Mouse (Mus musculus) hindbrain, embryonic 15.5 days (tissue): ENCODE data around the gene Kras. TPM values are rescaled to one million over a fixed set of nuclear protein-coding genes. Genes with fewer than 3 reads are reported as not detected.

Experiments
- ATAC-seq: fragments of 200-750 bp; cut with Nextera tagmentation; 2 replicates; pipeline ENCODE4 v1.8.0; 2017; ENCODE audit warnings: low read depth, moderate number of reproducible peaks, moderate TSS enrichment; ENCODE audit not compliant: low FRiP score
- H3K27ac ChIP-seq: fragments of 300-500 bp; sonication (generic); replicated peaks from 2 replicates; pipeline ENCODE4 v1.5.1; 2015; ENCODE audit warnings: mild to moderate bottlenecking, inconsistent platforms
- H3K27me3 ChIP-seq: fragments of 300-500 bp; sonication (generic); 2 replicates; pipeline ENCODE4 v1.6.1; 2015; ENCODE audit warnings: control low read depth, inconsistent platforms
- H3K36me3 ChIP-seq: fragments of 300-500 bp; sonication (generic); 2 replicates; pipeline ENCODE4 v1.6.1; 2015; ENCODE audit warnings: control low read depth, inconsistent platforms
- H3K4me1 ChIP-seq: fragments of 300-500 bp; sonication (generic); replicated peaks from 2 replicates; pipeline ENCODE4 v1.6.1; 2015; ENCODE audit warnings: control low read depth, inconsistent platforms
- H3K4me2 ChIP-seq: fragments of 300-500 bp; sonication (generic); 2 replicates; pipeline ENCODE4 v1.6.1; 2015; ENCODE audit warnings: moderate library complexity, mild to moderate bottlenecking, inconsistent platforms
- H3K4me3 ChIP-seq: fragments of 300-500 bp; sonication (generic); 2 replicates; pipeline ENCODE4 v1.5.1; 2015; ENCODE audit warnings: mild to moderate bottlenecking, inconsistent platforms
- H3K9ac ChIP-seq: fragments of 300-500 bp; sonication (generic); 2 replicates; pipeline ENCODE4 v1.6.1; 2015; ENCODE audit warnings: inconsistent platforms
- H3K9me3 ChIP-seq: fragments of 300-500 bp; sonication (generic); 2 replicates; pipeline ENCODE4 v1.6.1; 2016; ENCODE audit warnings: control low read depth, inconsistent platforms
- WGBS: fragments of 180-500 bp; shearing (Covaris S2); methylation state at CpG from one replicate; pipeline ENCODE4 v1.1.7; 2015; 5-methylcytosine and 5-hydroxymethylcytosine counted together
- polyA plus RNA-seq: library from polyadenylated mRNA; unstranded; fragments of >200 nt; fragmentation: Nextera tagmentation; extraction: Ambion mirVana; gene quantifications from 2 replicates; pipeline ENCODE4 v1.2.1, GENCODE M21; 2015

Kras gene
- polyA plus RNA-seq, 1 experiment from 2014 or later: 85.4 TPM

GRCm38 (mm10) chr6:145273971-145274620 lies 24.1 kb upstream of the Kras start:
- Histone ChIP-seq H3K4me3 (no peak overlapping the region), H3K9me3 (no peaks in the 10 kb centered on the region), H3K9ac (no peak overlapping the region), H3K4me2 (no peak overlapping the region), H3K27me3 (no peaks in the 10 kb centered on the region), H3K27ac (no peak overlapping the region), H3K4me1 (peaks cover 6% of the 10 kb centered on the region; the same call in 1 of the 2 replicates), H3K36me3 (no peaks in the 10 kb centered on the region)
- WGBS: 87% methylated on average over 12 of the region's 12 CpGs
- no peak for ATAC-seq

GRCm38 (mm10) chr6:145272142-145272937 lies 22.3 kb upstream of the Kras start:
- Histone ChIP-seq H3K9ac (no peak overlapping the region), H3K4me2 (no peak overlapping the region), H3K4me3 (no peak overlapping the region), H3K36me3 (no peaks in the 10 kb centered on the region), H3K9me3 (no peaks in the 10 kb centered on the region), H3K27ac (no peak overlapping the region), H3K4me1 (peaks cover 6% of the 10 kb centered on the region; the same call in 1 of the 2 replicates), H3K27me3 (no peaks in the 10 kb centered on the region)
- 90% methylated on average over 10 of the region's 10 CpGs for WGBS
- no peak for ATAC-seq

GRCm38 (mm10) chr6:145269313-145269845 lies 19.3 kb upstream of the Kras start:
- no peak overlapping the region for H3K9ac ChIP-seq
- H3K36me3 ChIP-seq: no peaks in the 10 kb centered on the region
- no peaks in the 10 kb centered on the region for H3K4me1 ChIP-seq
- H3K4me3 ChIP-seq: no peak overlapping the region
- no peak overlapping the region for H3K27ac ChIP-seq
- 95% methylated on average over 4 of the region's 4 CpGs for WGBS
- no peaks in the 10 kb centered on the region for H3K27me3 ChIP-seq
- no peak for ATAC-seq
- H3K4me2 ChIP-seq: no peak overlapping the region
- no peaks in the 10 kb centered on the region for H3K9me3 ChIP-seq

GRCm38 (mm10) chr6:145267692-145268091 lies 17.7 kb upstream of the Kras start:
- no peak overlapping the region for H3K4me3 ChIP-seq
- WGBS: 91% methylated on average over 6 of the region's 6 CpGs
- ATAC-seq: no peak

GRCm38 (mm10) chr6:145262314-145262713 lies 12.3 kb upstream of the Kras start:
- WGBS: 84% methylated on average over 7 of the region's 7 CpGs
- Histone ChIP-seq H3K27ac (no peak overlapping the region), H3K9me3 (no peaks in the 10 kb centered on the region), H3K9ac (no peak overlapping the region), H3K4me1 (no peaks in the 10 kb centered on the region), H3K4me3 (no peak overlapping the region), H3K36me3 (no peaks in the 10 kb centered on the region), H3K4me2 (no peak overlapping the region), H3K27me3 (no peaks in the 10 kb centered on the region)
- no peak for ATAC-seq

More at GRCm38 (mm10) chr6:145267692-145268091, 17.7 kb upstream of the Kras start:
- Histone ChIP-seq H3K27ac (no peak overlapping the region), H3K9me3 (no peaks in the 10 kb centered on the region), H3K9ac (no peak overlapping the region), H3K27me3 (no peaks in the 10 kb centered on the region), H3K36me3 (no peaks in the 10 kb centered on the region), H3K4me2 (no peak overlapping the region), H3K4me1 (no peaks in the 10 kb centered on the region)

- Histone ChIP-seq H3K36me3 (no peaks in the 10 kb centered on the region), H3K27me3 (no peaks in the 10 kb centered on the region), H3K27ac (no peak overlapping the region), H3K4me2 (no peak overlapping the region), H3K4me1 (no peaks in the 10 kb centered on the region), H3K9me3 (no peaks in the 10 kb centered on the region), H3K4me3 (no peak overlapping the region), H3K9ac (no peak overlapping the region)
- 52% methylated on average over 2 of the region's 2 CpGs for WGBS
- no peak for ATAC-seq
Measured at GRCm38 (mm10) chr6:145256701-145257073, 6.6 kb upstream of the Kras start.

GRCm38 (mm10) chr6:145255952-145256700 lies 6.1 kb upstream of the Kras start:
- no peak overlapping the region for H3K9ac ChIP-seq
- H3K27ac ChIP-seq: no peak overlapping the region
- H3K4me3 ChIP-seq: no peak overlapping the region
- no peaks in the 10 kb centered on the region for H3K9me3 ChIP-seq
- H3K27me3 ChIP-seq: no peaks in the 10 kb centered on the region
- no peak for ATAC-seq
- H3K4me2 ChIP-seq: no peak overlapping the region
- WGBS: 88% methylated on average over 13 of the region's 13 CpGs
- peaks cover 5% of the 10 kb centered on the region for H3K4me1 ChIP-seq
- no peaks in the 10 kb centered on the region for H3K36me3 ChIP-seq

GRCm38 (mm10) chr6:145250820-145251219 lies 781 bp upstream of the Kras start:
- H3K27me3 ChIP-seq: no peaks in the 10 kb centered on the region
- H3K27ac ChIP-seq: peak overlapping the region; percentile 91
- peak overlapping the region; percentile 64 for H3K4me3 ChIP-seq
- peaks cover 27% of the 10 kb centered on the region for H3K4me1 ChIP-seq
- 9% methylated on average over 16 of the region's 16 CpGs for WGBS
- H3K9me3 ChIP-seq: no peaks in the 10 kb centered on the region
- ATAC-seq: peak; percentile 59
- H3K36me3 ChIP-seq: 0 out of 2 replicates have a peak, but pooled peaks cover 3% of the 10 kb centered on the region
- peak overlapping the region; percentile 70 for H3K4me2 ChIP-seq
- H3K9ac ChIP-seq: peak overlapping the region; percentile 70

- peaks cover 11% of the 10 kb centered on the region; the same call in 1 of the 2 replicates for H3K36me3 ChIP-seq
- H3K27me3 ChIP-seq: no peaks in the 10 kb centered on the region
- H3K9me3 ChIP-seq: no peaks in the 10 kb centered on the region
- peak overlapping the region; percentile 64 for H3K4me3 ChIP-seq
- 0% methylated on average over 99 of the region's 124 CpGs for WGBS
- peak overlapping the region; percentile 91 for H3K27ac ChIP-seq
- peak; percentile 52 for ATAC-seq
- peak overlapping the region; percentile 70 for H3K4me2 ChIP-seq
- peak overlapping the region; percentile 94 for H3K9ac ChIP-seq
- peaks cover 27% of the 10 kb centered on the region for H3K4me1 ChIP-seq
Measured at GRCm38 (mm10) chr6:145249291-145250184, 501 bp downstream of the Kras start.

- H3K9ac ChIP-seq: peak overlapping the region; percentile 22; the same call in 1 of the 2 replicates
- peaks cover 21% of the 10 kb centered on the region for H3K36me3 ChIP-seq
- H3K4me3 ChIP-seq: peak overlapping the region; percentile 21
- H3K27ac ChIP-seq: no peak overlapping the region
- H3K27me3 ChIP-seq: no peaks in the 10 kb centered on the region
- peaks cover 27% of the 10 kb centered on the region for H3K4me1 ChIP-seq
- no peak for ATAC-seq
- peak overlapping the region; percentile 70 for H3K4me2 ChIP-seq
- 62% methylated on average over 3 of the region's 3 CpGs for WGBS
- no peaks in the 10 kb centered on the region for H3K9me3 ChIP-seq
Measured at GRCm38 (mm10) chr6:145247886-145248285, 2.2 kb downstream of the Kras start.

- Histone ChIP-seq H3K9me3 (no peaks in the 10 kb centered on the region), H3K36me3 (peaks cover 21% of the 10 kb centered on the region), H3K4me2 (no peak overlapping the region), H3K4me3 (no peak overlapping the region), H3K27me3 (no peaks in the 10 kb centered on the region), H3K4me1 (peaks cover 27% of the 10 kb centered on the region), H3K27ac (no peak overlapping the region), H3K9ac (no peak overlapping the region)
- no peak for ATAC-seq
- 87% methylated on average over 5 of the region's 5 CpGs for WGBS
Measured at GRCm38 (mm10) chr6:145246841-145247240, 3.2 kb downstream of the Kras start.
